Mouse (Mus musculus): Measurements from ENCODE around the gene Gucy2g. TPM values are rescaled to one million over a fixed set of nuclear protein-coding genes. Genes with fewer than 3 reads are reported as not detected.

Gene Gucy2g
- polyA plus RNA-seq, 1 experiment from 2014 or later: 0.02 TPM

- no peak overlapping the region for H3K9ac ChIP-seq (replicated peaks)
- H3K27me3 ChIP-seq (ENCODE audit: insufficient read depth, low read length): no peaks in the 10 kb centered on the region
- H3K36me3 ChIP-seq (replicated peaks; ENCODE audit: insufficient read depth, low read length): no peaks in the 10 kb centered on the region
- 0 out of 2 replicates have a peak, but pooled peaks cover 2% of the 10 kb centered on the region for H3K4me1 ChIP-seq (ENCODE audit: insufficient read depth)
- no peak overlapping the region for H3K4me2 ChIP-seq (ENCODE audit: low read depth, low read length)
- no peak overlapping the region for H3K27ac ChIP-seq (ENCODE audit: low read depth)
- peaks cover 2% of the 10 kb centered on the region; the same call in 1 of the 2 replicates for H3K9me3 ChIP-seq (ENCODE audit: low read length)
- ATAC-seq (no peak), DNase-seq (no peak)
- H3K4me3 ChIP-seq (ENCODE audit: low read depth, low read length): no peak overlapping the region
- 77% methylated on average over 6 of the region's 6 CpGs for WGBS (ENCODE audit: insufficient replicate concordance)
- TF ChIP-seq CTCF (IDR thresholded peaks at IDR 0.05; ENCODE audit: low read depth): no peak
- no peak for TF ChIP-seq EP300 (IDR thresholded peaks at IDR 0.05; ENCODE audit: low read depth)
Measured at GRCm38 (mm10) chr19:55168360-55168759, 72.7 kb downstream of the Gucy2g start.

- H3K27me3 ChIP-seq (ENCODE audit: insufficient read depth, low read length): no peaks in the 10 kb centered on the region
- no peak overlapping the region for H3K27ac ChIP-seq (ENCODE audit: low read depth)
- H3K36me3 ChIP-seq (replicated peaks; ENCODE audit: insufficient read depth, low read length): no peaks in the 10 kb centered on the region
- no peak overlapping the region for H3K9ac ChIP-seq (replicated peaks)
- TF ChIP-seq EP300 (IDR thresholded peaks at IDR 0.05; ENCODE audit: low read depth) (no peak), CTCF (IDR thresholded peaks at IDR 0.05; ENCODE audit: low read depth) (no peak)
- H3K4me1 ChIP-seq (ENCODE audit: insufficient read depth): 0 out of 2 replicates have a peak, but pooled peaks cover 2% of the 10 kb centered on the region
- no peak overlapping the region for H3K4me2 ChIP-seq (ENCODE audit: low read depth, low read length)
- H3K4me3 ChIP-seq (ENCODE audit: low read depth, low read length): no peak overlapping the region
- no peak for DNase-seq
- peaks cover 2% of the 10 kb centered on the region; the same call in 1 of the 2 replicates for H3K9me3 ChIP-seq (ENCODE audit: low read length)
- ATAC-seq: no peak
- 44% methylated on average over 2 of the region's 2 CpGs for WGBS (ENCODE audit: insufficient replicate concordance)
Measured at GRCm38 (mm10) chr19:55167741-55168140, 73.3 kb downstream of the Gucy2g start.

- peaks cover 2% of the 10 kb centered on the region; the same call in 1 of the 2 replicates for H3K9me3 ChIP-seq (ENCODE audit: low read length)
- ATAC-seq (peak; percentile 59; the same call in 1 of the 2 replicates), DNase-seq (no peak)
- no peak overlapping the region for H3K9ac ChIP-seq (replicated peaks)
- H3K4me1 ChIP-seq (ENCODE audit: insufficient read depth): 0 out of 2 replicates have a peak, but pooled peaks cover 2% of the 10 kb centered on the region
- H3K4me2 ChIP-seq (ENCODE audit: low read depth, low read length): no peak overlapping the region
- no peaks in the 10 kb centered on the region for H3K36me3 ChIP-seq (replicated peaks; ENCODE audit: insufficient read depth, low read length)
- TF ChIP-seq CTCF (IDR thresholded peaks at IDR 0.05; ENCODE audit: low read depth) (no peak), EP300 (IDR thresholded peaks at IDR 0.05; ENCODE audit: low read depth) (no peak)
- no peak overlapping the region for H3K4me3 ChIP-seq (ENCODE audit: low read depth, low read length)
- no peak overlapping the region for H3K27ac ChIP-seq (ENCODE audit: low read depth)
- no peaks in the 10 kb centered on the region for H3K27me3 ChIP-seq (ENCODE audit: insufficient read depth, low read length)
- 55% methylated on average over 2 of the region's 2 CpGs for WGBS (ENCODE audit: insufficient replicate concordance)
Measured at GRCm38 (mm10) chr19:55166741-55167140, 74.3 kb downstream of the Gucy2g start.

- no peak for ATAC-seq
- H3K4me2 ChIP-seq (ENCODE audit: low read depth, low read length): no peak overlapping the region
- H3K27ac ChIP-seq (ENCODE audit: low read depth): no peak overlapping the region
- DNase-seq: no peak
- 60% methylated on average over 4 of the region's 4 CpGs for WGBS (ENCODE audit: insufficient replicate concordance)
- no peaks in the 10 kb centered on the region for H3K36me3 ChIP-seq (replicated peaks; ENCODE audit: insufficient read depth, low read length)
- H3K9ac ChIP-seq (replicated peaks): no peak overlapping the region
- no peak for TF ChIP-seq EP300 (IDR thresholded peaks at IDR 0.05; ENCODE audit: low read depth)
- no peak for TF ChIP-seq CTCF (IDR thresholded peaks at IDR 0.05; ENCODE audit: low read depth)
- H3K9me3 ChIP-seq (ENCODE audit: low read length): peaks cover 2% of the 10 kb centered on the region; the same call in 1 of the 2 replicates
- no peak overlapping the region for H3K4me3 ChIP-seq (ENCODE audit: low read depth, low read length)
- H3K4me1 ChIP-seq (ENCODE audit: insufficient read depth): 0 out of 2 replicates have a peak, but pooled peaks cover 2% of the 10 kb centered on the region
- H3K27me3 ChIP-seq (ENCODE audit: insufficient read depth, low read length): no peaks in the 10 kb centered on the region
Measured at GRCm38 (mm10) chr19:55165954-55166353, 75.1 kb downstream of the Gucy2g start.

- H3K27me3 ChIP-seq (ENCODE audit: insufficient read depth, low read length): no peaks in the 10 kb centered on the region
- peaks cover 2% of the 10 kb centered on the region; the same call in 1 of the 2 replicates for H3K9me3 ChIP-seq (ENCODE audit: low read length)
- H3K36me3 ChIP-seq (replicated peaks; ENCODE audit: insufficient read depth, low read length): no peaks in the 10 kb centered on the region
- H3K4me1 ChIP-seq (ENCODE audit: insufficient read depth): 0 out of 2 replicates have a peak, but pooled peaks cover 2% of the 10 kb centered on the region
- no peak for ATAC-seq
- H3K9ac ChIP-seq (replicated peaks): no peak overlapping the region
- TF ChIP-seq EP300 (IDR thresholded peaks at IDR 0.05; ENCODE audit: low read depth): no peak
- no peak for TF ChIP-seq CTCF (IDR thresholded peaks at IDR 0.05; ENCODE audit: low read depth)
- H3K4me2 ChIP-seq (ENCODE audit: low read depth, low read length): no peak overlapping the region
- H3K27ac ChIP-seq (ENCODE audit: low read depth): no peak overlapping the region
- 67% methylated on average over 1 of the region's 1 CpGs for WGBS (ENCODE audit: insufficient replicate concordance)
- no peak for DNase-seq
- H3K4me3 ChIP-seq (ENCODE audit: low read depth, low read length): no peak overlapping the region
Measured at GRCm38 (mm10) chr19:55165183-55165865, 75.7 kb downstream of the Gucy2g start.

- no peak for ATAC-seq
- 0 out of 2 replicates have a peak, but pooled peaks cover 2% of the 10 kb centered on the region for H3K4me1 ChIP-seq (ENCODE audit: insufficient read depth)
- WGBS (ENCODE audit: insufficient replicate concordance): 44% methylated on average over 1 of the region's 1 CpGs
- no peaks in the 10 kb centered on the region for H3K36me3 ChIP-seq (replicated peaks; ENCODE audit: insufficient read depth, low read length)
- no peak overlapping the region for H3K27ac ChIP-seq (ENCODE audit: low read depth)
- H3K27me3 ChIP-seq (ENCODE audit: insufficient read depth, low read length): no peaks in the 10 kb centered on the region
- H3K9me3 ChIP-seq (ENCODE audit: low read length): no peaks in the 10 kb centered on the region
- H3K9ac ChIP-seq (replicated peaks): no peak overlapping the region
- H3K4me3 ChIP-seq (ENCODE audit: low read depth, low read length): no peak overlapping the region
- H3K4me2 ChIP-seq (ENCODE audit: low read depth, low read length): no peak overlapping the region
- TF ChIP-seq EP300 (IDR thresholded peaks at IDR 0.05; ENCODE audit: low read depth) (no peak), CTCF (IDR thresholded peaks at IDR 0.05; ENCODE audit: low read depth) (no peak)
- DNase-seq: no peak
Measured at GRCm38 (mm10) chr19:55164162-55164561, 76.9 kb downstream of the Gucy2g start.
